Mouse (Mus musculus) thymus, adult 2 months (tissue): ENCODE results near the gene Cemip2.

Experiments
- CTCF ChIP-seq: fragments of 200-500 bp; IDR thresholded peaks from 2 replicates; pipeline ENCODE4 v1.5.1; 2012; ENCODE audit warnings: mild to moderate bottlenecking, control low read depth, low read length, moderate library complexity, borderline replicate concordance; ENCODE audit not compliant: control insufficient read depth, poor library complexity, insufficient read depth; ENCODE audit errors: extremely low read depth
- POLR2A ChIP-seq: fragments of 200-500 bp; IDR thresholded peaks from 2 replicates; pipeline ENCODE4 v1.6.1; 2012; ENCODE audit warnings: mild to moderate bottlenecking, low read length, control low read depth, moderate library complexity; ENCODE audit not compliant: control insufficient read depth, poor library complexity, insufficient read depth; ENCODE audit errors: extremely low read depth

GRCm38 (mm10) chr19:21731887-21732286 lies 46.3 kb upstream of the Cemip2 start:
- no peak for TF ChIP-seq CTCF
- no peak for TF ChIP-seq POLR2A
